Mouse (Mus musculus) erythroblast, embryonic 14.5 days (primary cell): ENCODE results near the gene Ano6. TPM values are rescaled to one million over a fixed set of nuclear protein-coding genes. Genes with fewer than 3 reads are reported as not detected.

Source experiments
- H3K27me3 ChIP-seq: 2 replicates; pipeline ENCODE4 v1.6.1; 2012; ENCODE audit warnings: inconsistent platforms; ENCODE audit not compliant: control insufficient read depth
- H3K36me3 ChIP-seq: 2 replicates; pipeline ENCODE4 v1.6.1; 2012; ENCODE audit warnings: mild to moderate bottlenecking, inconsistent platforms; ENCODE audit not compliant: control insufficient read depth
- H3K4me1 ChIP-seq: 2 replicates; pipeline ENCODE4 v1.6.1; 2012; ENCODE audit warnings: inconsistent platforms; ENCODE audit not compliant: control insufficient read depth
- H3K4me3 ChIP-seq: replicated peaks from 2 replicates; pipeline ENCODE3; 2012; ENCODE audit warnings: moderate library complexity, mild to moderate bottlenecking, inconsistent platforms
- H3K9me3 ChIP-seq: 2 replicates; pipeline ENCODE4 v1.6.1; 2012; ENCODE audit warnings: low read length, inconsistent platforms, mixed read lengths; ENCODE audit not compliant: control insufficient read depth
- GATA1 ChIP-seq: IDR thresholded peaks from 2 replicates; pipeline ENCODE4 v1.6.1; 2012; ENCODE audit warnings: low read length, inconsistent platforms, mixed read lengths
- TAL1 ChIP-seq: IDR thresholded peaks from 3 replicates; pipeline ENCODE4 v1.6.1; 2012; ENCODE audit warnings: low read length, inconsistent platforms, mixed read lengths
- polyA plus RNA-seq: library from polyadenylated mRNA; stranded (reverse); fragments of >175 nt; gene quantifications from 2 replicates; pipeline ENCODE4 v1.2.3, GENCODE M21; 2012

The Ano6 gene
- polyA plus RNA-seq, 1 experiment: 0.32 TPM

DNA sequence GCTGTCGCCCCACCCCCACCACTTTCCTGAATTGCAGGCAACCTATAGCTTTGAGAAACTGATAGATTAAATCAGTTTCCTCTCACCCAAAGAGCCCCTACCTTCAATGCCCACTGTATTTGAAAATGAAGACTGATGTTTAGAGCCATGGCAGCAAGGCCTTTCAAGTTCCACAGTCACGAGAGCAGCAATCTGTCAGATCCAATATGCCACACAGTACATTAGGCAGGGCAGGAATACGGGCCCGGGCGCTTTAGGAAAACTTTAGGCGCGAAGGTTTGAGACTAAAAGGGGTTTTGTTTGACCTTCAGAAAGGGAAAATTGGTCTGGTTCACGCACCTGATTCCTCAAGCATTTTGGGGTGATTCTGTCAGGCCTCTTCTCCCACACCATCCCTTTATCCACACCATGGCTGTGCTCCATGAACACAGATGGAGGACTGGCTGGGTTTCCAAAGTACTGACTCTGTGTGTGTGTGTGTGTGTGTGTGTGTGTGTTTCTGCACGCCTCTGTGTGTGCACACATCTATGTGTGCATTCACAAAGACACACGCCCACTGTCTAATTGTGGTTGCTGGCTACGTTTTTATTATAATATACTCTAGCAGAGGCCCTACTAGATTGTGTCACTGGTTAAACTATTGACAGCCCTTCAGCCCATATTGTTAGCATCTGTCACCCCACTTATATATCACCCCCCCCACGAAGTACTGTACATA is 173.0 kb downstream of the Ano6 start:
- no peaks in the 10 kb centered on the region for H3K27me3 ChIP-seq
- TF ChIP-seq TAL1: no peak
- TF ChIP-seq GATA1: no peak
- H3K4me1 ChIP-seq: no peaks in the 10 kb centered on the region
- H3K4me3 ChIP-seq: no peak overlapping the region
- peaks cover 4% of the 10 kb centered on the region; the same call in 1 of the 2 replicates for H3K36me3 ChIP-seq
- no peaks in the 10 kb centered on the region for H3K9me3 ChIP-seq

DNA sequence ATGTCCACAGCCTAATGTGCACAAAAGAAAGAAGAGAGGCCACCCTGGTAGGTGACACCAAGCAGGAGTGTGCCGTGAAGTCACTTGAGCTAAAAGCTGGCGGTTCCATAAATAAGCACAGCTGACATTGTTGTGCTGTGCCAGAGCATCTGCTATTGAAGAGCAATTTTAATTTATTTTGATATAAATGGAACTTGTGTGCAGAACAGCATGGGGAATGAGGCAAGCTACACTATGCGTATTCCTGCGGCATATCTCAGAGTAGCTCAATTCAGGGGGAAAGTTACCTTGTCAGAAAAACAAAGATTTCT is 173.6 kb downstream of the Ano6 start:
- H3K27me3 ChIP-seq: no peaks in the 10 kb centered on the region
- no peaks in the 10 kb centered on the region for H3K4me1 ChIP-seq
- H3K9me3 ChIP-seq: no peaks in the 10 kb centered on the region
- H3K36me3 ChIP-seq: peaks cover 4% of the 10 kb centered on the region; the same call in 1 of the 2 replicates
- no peak overlapping the region for H3K4me3 ChIP-seq
- no peak for TF ChIP-seq GATA1
- no peak for TF ChIP-seq TAL1

- H3K27me3 ChIP-seq: no peaks in the 10 kb centered on the region
- peaks cover 4% of the 10 kb centered on the region; the same call in 1 of the 2 replicates for H3K36me3 ChIP-seq
- TF ChIP-seq TAL1 (no peak), GATA1 (no peak)
- H3K4me3 ChIP-seq: no peak overlapping the region
- no peaks in the 10 kb centered on the region for H3K4me1 ChIP-seq
- H3K9me3 ChIP-seq: no peaks in the 10 kb centered on the region
These were observed 176.3 kb downstream of the Ano6 start for GRCm38 (mm10) chr15:95966979-95967378.

DNA sequence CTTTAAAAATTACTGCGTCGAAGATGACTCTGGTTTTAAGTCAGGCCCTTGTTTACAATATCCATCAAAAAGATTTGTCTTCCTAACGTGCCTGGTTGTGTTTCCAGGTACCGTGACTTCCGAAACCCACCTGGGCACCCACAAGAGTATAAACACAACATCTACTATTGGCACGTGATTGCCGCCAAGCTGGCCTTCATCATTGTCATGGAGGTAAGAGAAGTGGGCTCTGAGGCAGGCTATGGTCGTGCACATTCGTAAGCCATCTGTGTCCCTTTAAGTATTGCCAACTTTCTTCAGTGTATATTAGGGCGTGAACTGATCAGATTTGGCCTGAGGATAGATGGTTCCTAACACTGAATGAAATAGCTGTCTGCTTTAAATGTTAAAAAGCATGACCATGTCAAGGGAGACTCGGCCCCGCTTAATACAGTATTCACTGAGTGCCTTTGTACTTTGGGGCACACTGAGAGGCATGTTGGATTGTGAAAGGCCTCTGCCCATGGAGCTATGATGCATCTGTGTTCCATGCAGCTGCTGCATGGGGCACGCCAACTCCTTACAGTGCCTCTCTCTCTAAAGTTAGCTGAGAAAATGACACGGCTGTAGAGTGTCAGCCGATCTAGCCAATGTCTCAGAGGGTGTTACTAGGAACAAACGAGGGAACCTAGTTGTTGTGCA is 177.0 kb downstream of the Ano6 start:
- Histone ChIP-seq H3K4me3 (no peak overlapping the region), H3K9me3 (no peaks in the 10 kb centered on the region), H3K36me3 (peaks cover 4% of the 10 kb centered on the region; the same call in 1 of the 2 replicates), H3K4me1 (no peaks in the 10 kb centered on the region), H3K27me3 (no peaks in the 10 kb centered on the region)
- TF ChIP-seq GATA1 (no peak), TAL1 (no peak)

DNA sequence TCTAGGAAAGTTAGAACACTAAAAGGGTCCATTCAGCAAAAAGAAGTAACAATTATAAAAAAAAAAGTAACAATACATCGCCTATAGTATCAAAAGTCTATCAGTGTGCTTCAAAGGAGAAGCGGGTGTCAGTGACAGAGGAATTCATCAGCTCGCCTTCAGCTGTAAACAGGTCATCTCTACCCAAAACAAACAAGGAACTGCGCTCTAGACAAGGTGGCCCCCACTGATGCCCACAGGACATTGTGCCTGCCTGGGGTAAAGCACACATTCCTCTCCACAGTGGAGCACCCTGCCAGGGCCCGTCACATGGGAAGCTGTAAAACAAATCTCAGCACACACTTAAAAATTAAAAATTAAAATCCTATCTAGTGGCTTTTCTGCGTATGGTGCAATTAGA is 179.0 kb downstream of the Ano6 start:
- no peak overlapping the region for H3K4me3 ChIP-seq
- no peaks in the 10 kb centered on the region for H3K4me1 ChIP-seq
- TF ChIP-seq GATA1: no peak
- no peak for TF ChIP-seq TAL1
- H3K9me3 ChIP-seq: no peaks in the 10 kb centered on the region
- H3K36me3 ChIP-seq: peaks cover 4% of the 10 kb centered on the region; the same call in 1 of the 2 replicates
- no peaks in the 10 kb centered on the region for H3K27me3 ChIP-seq

DNA sequence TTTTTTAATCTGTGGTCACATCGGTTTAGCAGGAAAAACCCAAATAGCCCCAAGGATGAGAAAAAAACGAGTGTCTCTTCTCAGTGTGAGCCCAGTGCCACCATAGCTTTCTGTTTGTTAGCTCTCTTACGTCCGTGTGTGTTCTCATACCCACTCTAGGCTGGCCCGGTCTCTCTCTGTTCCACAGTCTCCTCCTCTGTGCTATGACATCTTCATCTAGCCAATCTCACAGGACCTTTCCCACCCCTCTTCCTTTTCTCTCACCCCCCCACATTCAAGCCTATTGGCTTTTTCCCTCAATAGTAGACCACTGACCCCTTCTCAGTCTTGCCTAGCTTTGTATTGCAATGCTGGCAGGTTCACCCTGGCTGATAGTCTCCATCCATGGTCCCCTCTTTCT is 179.5 kb downstream of the Ano6 start:
- Histone ChIP-seq H3K9me3 (no peaks in the 10 kb centered on the region), H3K4me1 (no peaks in the 10 kb centered on the region), H3K4me3 (no peak overlapping the region), H3K27me3 (no peaks in the 10 kb centered on the region), H3K36me3 (peaks cover 4% of the 10 kb centered on the region; the same call in 1 of the 2 replicates)
- TF ChIP-seq TAL1 (no peak), GATA1 (no peak)

DNA sequence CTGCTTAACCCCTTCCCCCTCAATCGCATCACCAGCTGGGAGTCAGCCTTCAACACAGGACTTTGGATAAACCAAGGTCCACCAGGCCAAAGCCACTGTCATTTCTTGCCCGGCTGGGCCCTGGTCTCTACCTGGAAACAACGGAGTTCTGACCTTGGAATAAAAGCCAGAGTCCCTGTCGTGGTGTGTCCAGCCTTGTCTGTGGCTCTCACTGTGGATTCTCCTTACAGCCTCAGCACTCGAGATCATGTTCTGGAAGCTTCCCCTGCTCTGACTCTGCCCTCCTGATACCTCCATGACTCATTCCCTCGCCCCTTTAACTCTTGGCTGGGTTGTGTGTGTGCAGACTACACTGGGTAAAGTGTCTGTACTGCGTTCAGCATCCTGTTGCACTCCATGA is 180.0 kb downstream of the Ano6 start:
- Histone ChIP-seq H3K36me3 (peaks cover 4% of the 10 kb centered on the region; the same call in 1 of the 2 replicates), H3K4me1 (no peaks in the 10 kb centered on the region)
- no peak for TF ChIP-seq TAL1
- TF ChIP-seq GATA1: no peak

GRCm38 (mm10) chr15:95971302-95971701 is 180.7 kb downstream of the Ano6 start:
- no peak overlapping the region for H3K4me3 ChIP-seq
- no peaks in the 10 kb centered on the region for H3K27me3 ChIP-seq
- H3K4me1 ChIP-seq: no peaks in the 10 kb centered on the region
- TF ChIP-seq TAL1 (no peak), GATA1 (no peak)
- no peaks in the 10 kb centered on the region for H3K9me3 ChIP-seq
- H3K36me3 ChIP-seq: peaks cover 4% of the 10 kb centered on the region; the same call in 1 of the 2 replicates

More for the DNA sequence above, 180.0 kb downstream of the Ano6 start:
- Histone ChIP-seq H3K4me3 (no peak overlapping the region), H3K9me3 (no peaks in the 10 kb centered on the region), H3K27me3 (no peaks in the 10 kb centered on the region)

DNA sequence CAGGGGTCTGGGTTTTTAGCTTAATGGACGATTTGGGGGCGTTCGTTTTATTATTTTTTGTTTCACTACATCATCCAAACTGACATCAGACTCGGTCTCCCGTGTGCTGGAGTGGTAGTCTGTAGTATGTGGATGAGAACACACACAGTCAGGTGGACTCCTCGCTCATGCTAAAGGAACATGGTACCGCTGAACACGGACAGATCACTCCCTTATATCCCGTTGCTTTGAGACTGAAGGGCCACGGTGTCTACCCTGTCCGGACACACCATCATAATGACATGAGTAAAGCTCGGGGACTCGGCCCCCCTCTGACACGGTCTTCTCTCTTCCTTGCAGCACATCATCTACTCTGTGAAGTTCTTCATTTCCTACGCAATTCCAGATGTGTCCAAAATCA is 181.5 kb downstream of the Ano6 start:
- H3K9me3 ChIP-seq: no peaks in the 10 kb centered on the region
- H3K36me3 ChIP-seq: peaks cover 4% of the 10 kb centered on the region; the same call in 1 of the 2 replicates
- no peaks in the 10 kb centered on the region for H3K27me3 ChIP-seq
- no peak overlapping the region for H3K4me3 ChIP-seq
- no peaks in the 10 kb centered on the region for H3K4me1 ChIP-seq
- TF ChIP-seq TAL1: no peak
- no peak for TF ChIP-seq GATA1
